Mouse (Mus musculus) liver, embryonic 14.5 days (tissue): Measurements from ENCODE around the gene Tex30.

Source experiments
- CTCF ChIP-seq: IDR thresholded peaks from 2 replicates; pipeline ENCODE4 v1.5.1; 2016; ENCODE audit warnings: antibody characterized with exemption, low read depth, control low read depth
- EP300 ChIP-seq: IDR thresholded peaks from 2 replicates; pipeline ENCODE4 v1.6.1; 2016; ENCODE audit warnings: antibody characterized with exemption, low read depth

DNA sequence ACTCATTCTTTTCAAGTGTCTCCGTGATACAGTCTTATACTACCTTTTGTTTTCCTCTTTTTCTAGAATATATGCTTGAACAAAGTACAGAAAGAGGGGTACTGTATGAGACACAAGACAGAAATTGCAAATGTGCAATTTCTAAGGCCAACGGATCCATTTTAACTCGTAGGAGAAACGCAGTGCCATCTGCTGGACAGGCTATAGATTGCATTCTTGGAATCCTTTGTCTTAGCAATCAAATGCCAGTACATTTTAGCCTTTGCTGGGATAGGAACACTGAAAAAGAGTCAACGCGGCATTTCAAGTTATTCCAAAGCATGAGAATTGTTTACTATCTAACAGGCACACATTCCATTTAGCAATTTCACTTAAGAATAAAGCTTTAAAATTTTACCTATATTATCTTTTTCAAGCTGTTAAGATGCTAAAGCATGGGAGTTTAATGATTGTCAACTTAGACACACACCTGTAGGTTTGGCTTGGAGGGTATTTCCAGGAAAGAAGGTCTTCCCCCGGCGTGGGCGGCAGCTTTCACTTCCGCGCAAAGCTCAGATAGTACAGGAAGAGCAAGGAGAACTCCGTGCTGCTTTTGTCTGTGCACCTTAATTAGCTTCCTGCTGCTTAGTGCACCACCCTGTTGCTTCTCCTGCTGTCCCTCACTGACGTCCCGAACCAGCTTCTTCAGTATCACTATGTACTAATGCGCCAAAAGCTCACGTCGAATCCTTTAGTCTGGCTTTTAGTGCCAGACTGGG, 60.3 kb downstream of the Tex30 start:
- TF ChIP-seq CTCF (peak; percentile 75), EP300 (no peak)
